Mouse (Mus musculus) ES-Bruce4 (cell line): ENCODE measurements at regions not wholly inside any gene's neighbourhood (a gene's known extent, or its start where the extent isn't known, plus 50 kb on each side); places are given as distances from the start of the nearest gene placed in this dataset.
"Not testable (repeated sequence)": the region's sequence is repeated elsewhere in the genome, so short reads cannot be mapped to it uniquely, and the experiment has no call there.

ENCODE experiments used
- H3K27ac ChIP-seq: 2 replicates; pipeline ENCODE4 v1.5.1; 2012; ENCODE audit warnings: low read length, inconsistent platforms; ENCODE audit not compliant: insufficient read depth
- H3K27me3 ChIP-seq: 2 replicates; pipeline ENCODE4 v1.6.1; 2012; ENCODE audit warnings: mild to moderate bottlenecking, low read length, inconsistent platforms; ENCODE audit not compliant: control insufficient read depth, poor library complexity, insufficient read depth, severe bottlenecking
- H3K36me3 ChIP-seq: 2 replicates; pipeline ENCODE4 v1.6.1; 2012; ENCODE audit warnings: inconsistent platforms, mild to moderate bottlenecking, low read length, moderate library complexity; ENCODE audit not compliant: control insufficient read depth, poor library complexity, insufficient read depth, severe bottlenecking
- H3K4me1 ChIP-seq: one replicate; pipeline ENCODE4 v1.8.1; 2011; ENCODE audit warnings: low read length; ENCODE audit not compliant: control insufficient read depth, insufficient read depth
- H3K4me3 ChIP-seq: 2 replicates; pipeline ENCODE4 v1.5.1; 2011; ENCODE audit warnings: low read depth, mild to moderate bottlenecking, low read length
- H3K9ac ChIP-seq: 2 replicates; pipeline ENCODE4 v1.6.1; 2012; ENCODE audit warnings: low read depth, mild to moderate bottlenecking, inconsistent platforms; ENCODE audit not compliant: poor library complexity, severe bottlenecking
- H3K9me3 ChIP-seq: replicated peaks from 2 replicates; pipeline ENCODE4 v1.6.1; 2012; ENCODE audit warnings: mild to moderate bottlenecking, low read length, inconsistent platforms; ENCODE audit not compliant: control insufficient read depth, poor library complexity, insufficient read depth, severe bottlenecking
- CTCF ChIP-seq: IDR thresholded peaks from one replicate; pipeline ENCODE4 v1.8.1; 2011; ENCODE audit warnings: low read depth, low read length
- EP300 ChIP-seq: IDR thresholded peaks from 2 replicates; pipeline ENCODE4 v1.6.1; 2011; ENCODE audit warnings: low read depth, low read length; ENCODE audit not compliant: insufficient read depth
- POLR2A ChIP-seq: IDR thresholded peaks from one replicate; pipeline ENCODE4 v1.8.1; 2011; ENCODE audit warnings: low read length; ENCODE audit not compliant: insufficient read depth

DNA sequence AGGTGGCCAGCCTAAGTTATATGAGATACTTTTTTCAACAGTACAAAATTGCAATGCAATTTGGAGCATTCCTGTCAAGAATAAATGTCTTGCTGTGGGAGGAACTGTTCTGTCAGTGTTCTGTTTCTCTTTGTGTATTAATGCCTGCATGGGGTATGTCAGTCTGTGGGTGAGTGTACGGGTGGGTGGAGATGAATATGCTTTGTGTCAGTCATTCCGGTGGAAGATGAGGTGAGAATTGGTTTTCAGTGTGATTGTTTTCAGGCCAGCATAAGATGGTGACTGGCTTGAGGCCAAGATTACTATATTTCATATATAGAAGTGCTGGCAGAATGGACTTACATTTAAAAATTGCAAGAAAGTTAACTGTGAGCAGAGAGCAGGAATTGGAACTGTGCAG, 184.0 kb downstream of the Frk start:
- no peak overlapping the region for H3K9ac ChIP-seq

DNA sequence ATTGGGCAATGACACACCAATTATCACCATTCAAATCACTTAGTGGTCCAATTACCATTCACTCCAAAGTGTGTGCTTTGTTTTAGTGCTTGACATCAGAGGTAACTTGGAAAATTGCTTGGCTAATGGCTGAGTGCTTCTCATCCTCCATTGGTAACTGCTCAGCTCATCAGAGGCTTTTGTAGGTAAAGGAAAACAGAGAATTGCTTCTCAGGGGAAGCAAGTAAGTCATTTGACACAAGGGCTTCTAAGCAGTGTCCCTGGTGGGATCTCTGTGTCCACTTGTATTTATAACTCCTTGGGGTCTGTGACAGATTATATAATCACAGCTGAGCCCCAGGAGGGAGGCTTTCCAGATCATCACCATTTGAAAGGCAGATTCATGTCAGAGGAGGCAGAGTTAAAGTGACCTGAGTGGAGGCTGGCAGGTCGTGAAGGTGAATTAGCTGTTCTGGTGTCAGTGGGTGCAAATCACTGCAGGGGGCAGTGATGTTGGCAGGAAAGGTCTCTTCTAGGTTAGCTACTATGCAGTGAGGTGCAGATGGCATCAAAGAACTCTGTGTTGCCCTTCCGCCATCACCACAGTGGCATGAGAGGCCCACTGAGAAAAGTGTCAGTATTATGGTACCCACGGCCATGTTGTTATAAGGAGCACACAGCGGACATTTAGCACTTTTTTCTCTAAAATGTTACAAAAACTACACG, 184.7 kb downstream of the Frk start:
- no peak overlapping the region for H3K9ac ChIP-seq
- no peaks in the 10 kb centered on the region for H3K27me3 ChIP-seq
- H3K36me3 ChIP-seq = no peaks in the 10 kb centered on the region
- TF ChIP-seq EP300 (no peak), POLR2A (no peak), CTCF (no peak)
- no peak overlapping the region for H3K27ac ChIP-seq
- no peaks in the 10 kb centered on the region for H3K9me3 ChIP-seq
- H3K4me3 ChIP-seq = no peak overlapping the region
- no peaks in the 10 kb centered on the region for H3K4me1 ChIP-seq

More for the DNA sequence above, 184.0 kb downstream of the Frk start:
- Histone ChIP-seq H3K9me3 (no peaks in the 10 kb centered on the region), H3K27me3 (no peaks in the 10 kb centered on the region), H3K36me3 (no peaks in the 10 kb centered on the region), H3K4me1 (no peaks in the 10 kb centered on the region), H3K4me3 (no peak overlapping the region), H3K27ac (no peak overlapping the region)
- TF ChIP-seq EP300 (no peak), CTCF (no peak), POLR2A (no peak)

DNA sequence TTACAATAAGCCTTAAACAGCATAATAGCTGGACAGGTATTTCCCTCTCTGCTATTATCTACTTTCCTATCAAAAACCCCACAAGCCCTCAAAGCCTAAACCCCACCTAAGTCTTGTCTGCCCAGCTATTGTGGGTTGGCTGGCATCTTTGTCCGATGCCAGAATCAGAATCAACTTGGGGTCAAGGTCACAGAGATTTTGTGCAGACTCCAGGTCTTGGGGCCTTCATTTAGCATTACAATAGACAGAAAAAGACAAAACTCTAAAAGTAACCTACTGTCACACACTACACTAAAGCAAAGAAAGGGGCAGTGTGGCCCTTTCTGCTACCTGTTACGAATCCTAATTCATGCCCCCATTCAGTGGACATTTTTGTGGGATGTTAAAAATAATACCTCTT, 188.6 kb downstream of the Frk start:
- Histone ChIP-seq H3K36me3 (no peaks in the 10 kb centered on the region), H3K4me1 (no peaks in the 10 kb centered on the region), H3K4me3 (no peak overlapping the region), H3K9me3 (no peaks in the 10 kb centered on the region), H3K9ac (no peak overlapping the region), H3K27me3 (no peaks in the 10 kb centered on the region), H3K27ac (no peak overlapping the region)
- TF ChIP-seq CTCF (no peak), POLR2A (no peak), EP300 (no peak)

DNA sequence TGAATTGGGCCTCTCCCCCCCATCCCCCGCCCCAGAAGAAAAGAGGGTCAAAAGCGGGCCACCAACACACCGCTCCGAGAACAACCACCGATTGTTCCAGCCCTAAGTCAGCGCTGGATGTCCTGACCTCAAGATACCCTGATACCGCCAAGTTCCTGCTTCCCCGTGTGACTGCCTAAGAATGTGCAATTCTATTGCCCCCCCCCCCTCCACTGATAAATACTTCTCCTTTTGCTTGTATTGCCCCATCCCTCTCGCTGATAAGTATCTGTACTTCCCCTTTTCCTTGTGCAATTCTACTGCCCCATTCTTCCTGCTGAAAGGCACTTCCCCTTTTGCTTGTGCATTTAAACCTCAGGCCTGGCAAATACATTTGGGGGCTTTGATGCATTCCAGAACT, 216.2 kb downstream of the Frk start:
- not testable (repeated sequence) for H3K27me3 ChIP-seq, H3K4me3 ChIP-seq, H3K4me1 ChIP-seq, H3K9ac ChIP-seq, H3K36me3 ChIP-seq, H3K27ac ChIP-seq, H3K9me3 ChIP-seq

DNA sequence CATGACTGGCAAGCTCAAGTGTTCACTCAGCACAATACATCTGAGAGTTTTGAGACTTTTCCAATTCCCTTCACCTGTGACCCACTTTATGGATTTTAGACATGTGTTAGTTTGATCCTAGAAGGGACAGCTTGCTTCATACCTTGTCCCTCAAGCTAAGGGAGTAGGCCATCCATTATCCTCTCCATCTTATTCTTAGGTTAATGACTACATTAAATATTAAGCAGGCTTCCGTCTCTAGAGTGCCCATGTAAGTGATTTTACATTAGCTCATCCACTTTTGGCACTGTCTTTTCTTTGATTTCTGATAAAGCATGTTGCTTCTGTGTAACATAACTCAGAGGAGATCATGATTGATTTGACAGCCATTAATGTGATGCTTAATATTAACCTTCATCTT, 218.8 kb downstream of the Frk start:
- no peaks in the 10 kb centered on the region for H3K27me3 ChIP-seq
- H3K36me3 ChIP-seq = no peaks in the 10 kb centered on the region
- H3K9me3 ChIP-seq = no peaks in the 10 kb centered on the region
- no peaks in the 10 kb centered on the region for H3K4me1 ChIP-seq
- H3K9ac ChIP-seq = no peak overlapping the region
- H3K4me3 ChIP-seq = no peak overlapping the region
- no peak for TF ChIP-seq POLR2A
- no peak for TF ChIP-seq CTCF
- TF ChIP-seq EP300 = no peak
- H3K27ac ChIP-seq = no peak overlapping the region

DNA sequence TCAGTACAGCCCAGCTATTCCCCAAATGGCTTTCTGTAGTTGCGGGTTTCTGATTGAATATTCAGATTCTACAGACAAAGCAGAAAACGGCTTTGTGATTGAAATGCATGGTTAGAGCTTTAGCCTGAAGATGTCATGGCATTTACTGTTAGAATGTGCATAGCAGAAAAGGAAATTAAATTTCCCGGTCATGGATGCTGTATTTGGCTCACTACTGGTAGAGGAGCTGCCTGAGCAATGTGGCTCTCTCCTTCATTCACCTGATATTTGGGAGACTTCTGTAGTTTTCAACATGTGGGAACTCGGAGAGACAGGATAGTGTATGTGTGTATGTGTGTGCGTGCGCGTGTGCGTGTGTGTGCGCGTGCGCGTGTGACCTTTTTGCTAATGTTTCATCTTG, 222.2 kb downstream of the Frk start:
- no peaks in the 10 kb centered on the region for H3K9me3 ChIP-seq
- no peak for TF ChIP-seq EP300
- TF ChIP-seq POLR2A = no peak
- H3K9ac ChIP-seq = no peak overlapping the region

More for the DNA sequence above, 222.2 kb downstream of the Frk start:
- Histone ChIP-seq H3K27me3 (no peaks in the 10 kb centered on the region), H3K36me3 (no peaks in the 10 kb centered on the region), H3K4me1 (no peaks in the 10 kb centered on the region), H3K27ac (no peak overlapping the region), H3K4me3 (no peak overlapping the region)
